Mouse (Mus musculus): ENCODE measurements at regions not wholly inside any gene's neighbourhood (a gene's known extent, or its start where the extent isn't known, plus 50 kb on each side); places are given as distances from the start of the nearest gene placed in this dataset.

DNA sequence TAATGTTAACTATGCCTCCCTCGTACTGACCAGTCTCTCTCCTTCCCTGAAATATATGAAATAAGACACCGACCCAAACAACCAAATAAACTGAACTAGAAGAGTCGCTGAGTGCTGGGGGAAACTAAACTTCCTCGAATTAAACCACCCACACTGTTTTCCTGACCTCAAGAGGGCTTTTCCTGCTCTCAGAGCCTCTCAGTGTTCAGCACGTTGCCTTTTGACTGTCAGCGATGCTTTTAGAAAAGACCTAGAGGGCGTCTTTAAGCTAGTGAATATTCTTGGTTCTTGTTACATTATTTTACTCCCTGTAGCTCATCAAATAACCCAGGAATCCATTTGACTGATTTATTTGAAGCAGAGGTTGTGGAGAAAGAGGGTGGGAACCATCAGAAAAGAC, 76.2 kb upstream of the Ifne start:
- no peak for ATAC-seq (ENCODE audit: insufficient number of reproducible peaks, insufficient read depth, low FRiP score, low read depth)
- 0 out of 2 replicates have a peak overlapping the region, but pooled peaks have one; percentile 17 for H3K4me2 ChIP-seq (ENCODE audit: low read length)
- 31% methylated on average over 7 of the region's 7 CpGs for WGBS
- H3K4me3 ChIP-seq (ENCODE audit: control insufficient read depth in 1 of 2, insufficient read depth in 1 of 2, low read depth in 1 of 2, low read length in 2 of 2), result no peak overlapping the region
- H3K27ac ChIP-seq (replicated peaks in 1 of 2; ENCODE audit: control insufficient read depth in 1 of 2, insufficient read depth in 1 of 2, low read depth in 2 of 2, low read length in 2 of 2), result no peak overlapping the region
- H3K9ac ChIP-seq (ENCODE audit: low read length), result no peak overlapping the region
- no peaks in the 10 kb centered on the region for H3K36me3 ChIP-seq (ENCODE audit: control insufficient read depth, insufficient read depth, low read length)
- H3K4me1 ChIP-seq (ENCODE audit: control insufficient read depth in 2 of 2, insufficient read depth in 2 of 2, low read length in 2 of 2), result peaks cover 2 to 7% of the 10 kb centered on the region in 2 experiments
- H3K9me3 ChIP-seq (ENCODE audit: control insufficient read depth, low read length), result no peaks in the 10 kb centered on the region
- no peaks in the 10 kb centered on the region for H3K27me3 ChIP-seq (ENCODE audit: control insufficient read depth, insufficient read depth, low read length)

DNA sequence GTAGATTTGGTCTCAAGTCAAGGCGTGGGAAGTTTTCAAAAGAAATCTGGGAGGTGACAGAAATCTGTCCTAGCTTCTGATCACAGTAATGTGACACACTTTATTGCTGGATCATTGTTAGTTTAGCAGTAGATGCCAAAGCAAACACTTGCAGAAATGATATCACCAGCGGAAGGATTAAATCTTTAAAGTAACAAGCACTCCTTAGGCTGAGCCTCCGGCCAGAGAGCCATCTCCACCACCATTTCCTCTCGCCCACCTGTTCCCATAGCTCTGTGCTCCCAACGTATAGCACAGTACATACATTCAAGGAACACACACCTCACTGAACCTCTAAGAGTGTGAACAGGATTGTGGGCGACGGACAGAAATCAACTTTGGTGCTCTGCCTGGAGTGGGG, 75.6 kb upstream of the Ifne start:
- H3K9me3 ChIP-seq (ENCODE audit: control insufficient read depth, low read length), result no peaks in the 10 kb centered on the region
- WGBS, result 62% methylated on average over 7 of the region's 7 CpGs
- H3K4me2 ChIP-seq (ENCODE audit: low read length), result peak overlapping the region; percentile 17; the same call in 1 of the 2 replicates
- H3K27me3 ChIP-seq (ENCODE audit: control insufficient read depth, insufficient read depth, low read length), result no peaks in the 10 kb centered on the region
- no peak overlapping the region for H3K27ac ChIP-seq (replicated peaks in 1 of 2; ENCODE audit: control insufficient read depth in 1 of 2, insufficient read depth in 1 of 2, low read depth in 2 of 2, low read length in 2 of 2)
- peaks cover 7 to 11% of the 10 kb centered on the region in 2 experiments for H3K4me1 ChIP-seq (ENCODE audit: control insufficient read depth in 2 of 2, insufficient read depth in 2 of 2, low read length in 2 of 2)
- H3K9ac ChIP-seq (ENCODE audit: low read length), result no peak overlapping the region
- no peak overlapping the region for H3K4me3 ChIP-seq (ENCODE audit: control insufficient read depth in 1 of 2, insufficient read depth in 1 of 2, low read depth in 1 of 2, low read length in 2 of 2)
- H3K36me3 ChIP-seq (ENCODE audit: control insufficient read depth, insufficient read depth, low read length), result no peaks in the 10 kb centered on the region
- ATAC-seq (ENCODE audit: insufficient number of reproducible peaks, insufficient read depth, low FRiP score, low read depth), result no peak

GRCm38 (mm10) chr4:88954045-88954444, 74.0 kb upstream of the Ifne start:
- 93% methylated on average over 3 of the region's 3 CpGs for WGBS
- Histone ChIP-seq H3K4me3 (ENCODE audit: control insufficient read depth in 1 of 2, insufficient read depth in 1 of 2, low read depth in 1 of 2, low read length in 2 of 2) (no peak overlapping the region), H3K27ac (replicated peaks in 1 of 2; ENCODE audit: control insufficient read depth in 1 of 2, insufficient read depth in 1 of 2, low read depth in 2 of 2, low read length in 2 of 2) (no peak overlapping the region), H3K36me3 (ENCODE audit: control insufficient read depth, insufficient read depth, low read length) (no peaks in the 10 kb centered on the region), H3K27me3 (ENCODE audit: control insufficient read depth, insufficient read depth, low read length) (no peaks in the 10 kb centered on the region), H3K9me3 (ENCODE audit: control insufficient read depth, low read length) (no peaks in the 10 kb centered on the region), H3K4me1 (ENCODE audit: control insufficient read depth in 2 of 2, insufficient read depth in 2 of 2, low read length in 2 of 2) (peaks cover 7 to 19% of the 10 kb centered on the region in 2 experiments), H3K4me2 (ENCODE audit: low read length) (no peak overlapping the region), H3K9ac (ENCODE audit: low read length) (no peak overlapping the region)
- no peak for ATAC-seq (ENCODE audit: insufficient number of reproducible peaks, insufficient read depth, low FRiP score, low read depth)

GRCm38 (mm10) chr4:88951034-88951336, 71.0 kb upstream of the Ifne start:
- no peaks in the 10 kb centered on the region for H3K36me3 ChIP-seq (ENCODE audit: control insufficient read depth, insufficient read depth, low read length)
- H3K27ac ChIP-seq (replicated peaks in 1 of 2; ENCODE audit: control insufficient read depth in 1 of 2, insufficient read depth in 1 of 2, low read depth in 2 of 2, low read length in 2 of 2), result peak overlapping the region; percentile 91 to 94
- H3K4me1 ChIP-seq (ENCODE audit: control insufficient read depth in 2 of 2, insufficient read depth in 2 of 2, low read length in 2 of 2), result peaks cover 7 to 19% of the 10 kb centered on the region in 2 experiments
- ATAC-seq (ENCODE audit: insufficient number of reproducible peaks, insufficient read depth, low FRiP score, low read depth), result peak; percentile 37
- H3K27me3 ChIP-seq (ENCODE audit: control insufficient read depth, insufficient read depth, low read length), result no peaks in the 10 kb centered on the region
- 0 out of 2 replicates have a peak overlapping the region, but pooled peaks have one; percentile 23 for H3K9ac ChIP-seq (ENCODE audit: low read length)
- no peaks in the 10 kb centered on the region for H3K9me3 ChIP-seq (ENCODE audit: control insufficient read depth, low read length)
- 10% methylated on average over 1 of the region's 1 CpGs for WGBS
- H3K4me2 ChIP-seq (ENCODE audit: low read length), result peak overlapping the region; percentile 54
- no peak overlapping the region for H3K4me3 ChIP-seq (ENCODE audit: control insufficient read depth in 1 of 2, insufficient read depth in 1 of 2, low read depth in 1 of 2, low read length in 2 of 2)

DNA sequence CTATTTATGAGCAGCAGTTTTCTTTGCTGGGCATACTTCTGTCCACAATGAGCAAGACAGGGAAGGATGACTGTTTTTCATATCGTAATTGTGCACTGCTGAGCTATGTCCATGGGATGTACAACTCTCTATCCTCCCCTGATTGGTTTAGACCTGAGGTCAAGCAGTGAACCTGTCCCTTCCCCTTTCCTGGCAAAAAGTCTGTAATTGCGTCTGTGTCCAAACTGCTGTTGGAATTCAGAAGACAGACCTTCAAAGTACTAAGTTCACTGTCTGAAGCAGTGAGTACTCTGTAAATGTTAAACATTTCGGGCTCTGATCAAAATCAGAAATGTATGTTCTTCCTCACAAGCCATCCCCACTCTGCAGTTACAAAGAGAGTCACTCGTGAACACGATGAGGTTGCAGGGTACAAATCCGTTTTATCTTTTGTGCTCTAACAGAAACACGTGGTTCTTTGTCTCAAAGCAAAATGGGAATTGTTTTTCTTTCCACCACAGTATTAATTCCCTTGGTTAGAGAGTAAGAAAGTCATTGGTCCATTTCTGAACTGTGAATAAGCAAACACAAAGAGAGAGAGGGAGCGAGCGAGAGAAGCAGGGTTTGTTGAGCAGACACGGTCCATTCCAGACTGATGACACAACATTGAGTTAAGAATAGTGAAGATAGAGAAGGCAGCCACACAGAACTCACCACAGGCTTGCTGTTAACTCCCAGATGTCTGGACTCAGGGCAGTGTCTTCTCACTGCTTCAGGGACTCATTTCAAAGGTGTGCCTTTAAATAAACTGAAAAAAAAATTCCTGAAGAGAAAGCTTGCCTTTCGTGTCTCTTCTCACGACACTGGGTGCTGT, 70.4 kb upstream of the Ifne start:
- peak; percentile 87 for ATAC-seq (ENCODE audit: insufficient number of reproducible peaks, insufficient read depth, low FRiP score, low read depth)
- H3K36me3 ChIP-seq (ENCODE audit: control insufficient read depth, insufficient read depth, low read length), result no peaks in the 10 kb centered on the region
- H3K4me2 ChIP-seq (ENCODE audit: low read length), result peak overlapping the region; percentile 54
- peak overlapping the region; percentile 91 to 94 for H3K27ac ChIP-seq (replicated peaks in 1 of 2; ENCODE audit: control insufficient read depth in 1 of 2, insufficient read depth in 1 of 2, low read depth in 2 of 2, low read length in 2 of 2)
- no peaks in the 10 kb centered on the region for H3K9me3 ChIP-seq (ENCODE audit: control insufficient read depth, low read length)
- H3K4me1 ChIP-seq (ENCODE audit: control insufficient read depth in 2 of 2, insufficient read depth in 2 of 2, low read length in 2 of 2), result peaks cover 5 to 19% of the 10 kb centered on the region in 2 experiments
- H3K9ac ChIP-seq (ENCODE audit: low read length), result peak overlapping the region; percentile 23; the same call in 1 of the 2 replicates
- no peak overlapping the region for H3K4me3 ChIP-seq (ENCODE audit: control insufficient read depth in 1 of 2, insufficient read depth in 1 of 2, low read depth in 1 of 2, low read length in 2 of 2)
- WGBS, result 14% methylated on average over 12 of the region's 12 CpGs
- no peaks in the 10 kb centered on the region for H3K27me3 ChIP-seq (ENCODE audit: control insufficient read depth, insufficient read depth, low read length)

- Histone ChIP-seq H3K36me3 (ENCODE audit: control insufficient read depth, insufficient read depth, low read length) (no peaks in the 10 kb centered on the region), H3K9ac (ENCODE audit: low read length) (no peak overlapping the region), H3K4me2 (ENCODE audit: low read length) (no peak overlapping the region), H3K27me3 (ENCODE audit: control insufficient read depth, insufficient read depth, low read length) (no peaks in the 10 kb centered on the region), H3K4me3 (ENCODE audit: control insufficient read depth in 1 of 2, insufficient read depth in 1 of 2, low read depth in 1 of 2, low read length in 2 of 2) (no peak overlapping the region), H3K27ac (replicated peaks in 1 of 2; ENCODE audit: control insufficient read depth in 1 of 2, insufficient read depth in 1 of 2, low read depth in 2 of 2, low read length in 2 of 2) (no peak overlapping the region), H3K4me1 (ENCODE audit: control insufficient read depth in 2 of 2, insufficient read depth in 2 of 2, low read length in 2 of 2) (peaks cover 7 to 19% of the 10 kb centered on the region in 2 experiments), H3K9me3 (ENCODE audit: control insufficient read depth, low read length) (no peaks in the 10 kb centered on the region)
- 87% methylated on average over 4 of the region's 4 CpGs for WGBS
- ATAC-seq (ENCODE audit: insufficient number of reproducible peaks, insufficient read depth, low FRiP score, low read depth), result no peak
These were observed 68.2 kb upstream of the Ifne start for GRCm38 (mm10) chr4:88948027-88948859.

GRCm38 (mm10) chr4:88941955-88942354, 62.0 kb upstream of the Ifne start:
- H3K27ac ChIP-seq (replicated peaks in 1 of 2; ENCODE audit: control insufficient read depth in 1 of 2, insufficient read depth in 1 of 2, low read depth in 2 of 2, low read length in 2 of 2), result no peak overlapping the region
- no peaks in the 10 kb centered on the region for H3K27me3 ChIP-seq (ENCODE audit: control insufficient read depth, insufficient read depth, low read length)
- no peak overlapping the region for H3K4me2 ChIP-seq (ENCODE audit: low read length)
- 78% methylated on average over 4 of the region's 4 CpGs for WGBS
- H3K9ac ChIP-seq (ENCODE audit: low read length), result no peak overlapping the region
- H3K9me3 ChIP-seq (ENCODE audit: control insufficient read depth, low read length), result no peaks in the 10 kb centered on the region
- peaks cover 0 to 4% of the 10 kb centered on the region in 2 experiments; a peak in 2 of 4 replicates for H3K4me1 ChIP-seq (ENCODE audit: control insufficient read depth in 2 of 2, insufficient read depth in 2 of 2, low read length in 2 of 2)
- no peak for ATAC-seq (ENCODE audit: insufficient number of reproducible peaks, insufficient read depth, low FRiP score, low read depth)
- no peak overlapping the region for H3K4me3 ChIP-seq (ENCODE audit: control insufficient read depth in 1 of 2, insufficient read depth in 1 of 2, low read depth in 1 of 2, low read length in 2 of 2)
- H3K36me3 ChIP-seq (ENCODE audit: control insufficient read depth, insufficient read depth, low read length), result no peaks in the 10 kb centered on the region

All from heart, embryonic 14.5 days (tissue).